ENCODE assay signal across 19 mouse cellular contexts in the genomic region with DNA sequence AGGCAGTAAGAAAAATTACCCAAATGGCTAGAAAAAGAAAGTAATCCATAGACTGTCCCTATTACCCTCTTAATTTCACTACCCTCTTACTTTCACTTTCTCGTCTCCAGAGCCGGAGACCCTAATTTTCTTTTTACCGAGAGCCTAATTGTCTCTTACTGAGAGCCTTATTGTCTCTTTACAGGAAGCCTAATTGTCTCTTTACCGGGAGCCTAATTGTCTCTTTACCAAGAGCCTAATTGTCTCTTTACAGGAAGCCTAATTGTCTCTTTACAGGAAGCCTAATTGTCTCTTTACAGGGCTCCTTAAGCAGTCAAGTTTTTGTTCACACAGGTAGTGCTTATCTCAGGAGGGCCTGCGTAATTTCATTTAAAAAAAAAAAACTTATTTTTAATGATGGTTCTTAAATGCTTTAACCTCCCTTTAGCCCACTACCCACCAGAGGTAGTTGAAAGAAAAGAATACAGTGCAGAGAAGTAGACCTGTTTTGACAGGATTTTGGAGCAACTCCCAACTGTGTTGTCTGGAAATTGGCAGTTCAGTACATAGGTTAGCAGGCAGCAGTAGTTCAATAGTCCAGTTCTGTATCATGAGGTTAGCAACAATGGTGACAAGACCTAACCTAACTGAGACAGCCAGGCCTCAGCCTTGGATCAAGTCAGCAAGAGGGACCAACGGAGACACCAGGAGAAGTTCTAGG.
"Had no signal": no experiment of that assay in that cellular context is flagged by ENCODE, and none has a peak within 500 bp of the region (broad histone marks: within the 10 kb centered on the region; RNA-seq: fewer than 3 reads in every experiment).

No protein-coding gene starts in this region.

- H3K27me3 ChIP-seq: limb, embryonic 13.5 days; liver, embryonic 12.5 days; liver, embryonic 15.5 days; lung, embryonic 15.5 days; megakaryocyte, embryonic 14.5 days; midbrain, embryonic 13.5 days had no signal

- H3K4me1 ChIP-seq: limb, embryonic 10.5 days; limb, embryonic 13.5 days; liver, embryonic 12.5 days; liver, embryonic 15.5 days; lung, embryonic 15.5 days; megakaryocyte, embryonic 14.5 days; midbrain, embryonic 10.5 days; midbrain, embryonic 13.5 days had no signal

- H3K27ac ChIP-seq: kidney, postnatal 0 days; layer of hippocampus, adult 2 months; limb, embryonic 10.5 days; limb, embryonic 13.5 days; liver, embryonic 12.5 days; liver, embryonic 15.5 days; lung, embryonic 15.5 days; midbrain, embryonic 10.5 days; midbrain, embryonic 13.5 days had no signal

- ATAC-seq: liver, embryonic 12.5 days; midbrain, embryonic 13.5 days; midbrain, embryonic 16.5 days had no signal

- DNase-seq: kidney, postnatal 25 days; layer of hippocampus, adult 9-11 months; liver; lung, adult 18-20 months; lung, postnatal 10 days; lung, postnatal 36 days; thymus, adult 18-20 months; thymus, postnatal 36 days had no signal

- H3K9me3 ChIP-seq: limb, embryonic 10.5 days; limb, embryonic 13.5 days; liver, embryonic 12.5 days; liver, embryonic 15.5 days; lung, embryonic 15.5 days; midbrain, embryonic 13.5 days had no signal

- H3K4me3 ChIP-seq: layer of hippocampus, adult 2 months; limb, embryonic 10.5 days; limb, embryonic 13.5 days; liver, embryonic 12.5 days; liver, embryonic 15.5 days; lung, embryonic 15.5 days; megakaryocyte, embryonic 14.5 days; midbrain, embryonic 10.5 days; midbrain, embryonic 13.5 days had no signal

- H3K36me3 ChIP-seq: limb, embryonic 10.5 days; limb, embryonic 13.5 days; liver, embryonic 12.5 days; liver, embryonic 15.5 days; lung, embryonic 15.5 days; midbrain, embryonic 10.5 days; midbrain, embryonic 13.5 days had no signal

- H3K9ac ChIP-seq: limb, embryonic 13.5 days; liver, embryonic 12.5 days; liver, embryonic 15.5 days; lung, embryonic 15.5 days; midbrain, embryonic 13.5 days had no signal

- H3K4me2 ChIP-seq: limb, embryonic 13.5 days; liver, embryonic 12.5 days; liver, embryonic 15.5 days; lung, embryonic 15.5 days; midbrain, embryonic 13.5 days had no signal
